Mouse (Mus musculus): ENCODE measurements around the gene Thy1. TPM values are rescaled to one million over a fixed set of nuclear protein-coding genes. Genes with fewer than 3 reads are reported as not detected.

Thy1 gene
- polyA plus RNA-seq, 1 experiment from 2014 or later = not detected

GRCm38 (mm10) chr9:44033957-44034727, 9.0 kb upstream of the Thy1 start:
- DNase-seq (ENCODE audit: low read depth, low spot score) = no peak
- ChIA-PET CTCF (no interaction called here), POLR2A (no interaction called here)
- no peak for TF ChIP-seq CTCF (IDR thresholded peaks at IDR 0.05)
- H3K27me3 ChIP-seq = no peaks in the 10 kb centered on the region
- ATAC-seq = no peak
- in situ Hi-C loops (cut with MboI; ENCODE audit: low pct_unique_long_range_greater_than_20kb) = no loop called here

- TF ChIP-seq CTCF (IDR thresholded peaks at IDR 0.05) = no peak
- POLR2A ChIA-PET = no interaction called here
- DNase-seq (ENCODE audit: low read depth, low spot score) = no peak
- in situ Hi-C loops (cut with MboI; ENCODE audit: low pct_unique_long_range_greater_than_20kb) = no loop called here
- ATAC-seq = no peak
- no peaks in the 10 kb centered on the region for H3K27me3 ChIP-seq
- CTCF ChIA-PET = no interaction called here
These were observed 6.1 kb upstream of the Thy1 start for GRCm38 (mm10) chr9:44037106-44037505.

- ChIA-PET POLR2A (interaction anchor here (0.6 kb wide), 2 partner anchors 87 to 1066 kb away, joined by 3 to 4 read pairs; no protein-coding TSS in a partner anchor), CTCF (interaction anchor here (1.8 kb wide), 1 partner anchor 12 kb away, joined by 7 read pairs; no protein-coding TSS in a partner anchor)
- DNase-seq (ENCODE audit: low read depth, low spot score) (no peak), ATAC-seq (no peak)
- in situ Hi-C loops (cut with MboI; ENCODE audit: low pct_unique_long_range_greater_than_20kb) = no loop called here
- no peaks in the 10 kb centered on the region for H3K27me3 ChIP-seq
- no peak for TF ChIP-seq CTCF (IDR thresholded peaks at IDR 0.05)
These were observed 1.4 kb upstream of the Thy1 start for GRCm38 (mm10) chr9:44041511-44042395.

GRCm38 (mm10) chr9:44042396-44042680, 846 bp upstream of the Thy1 start:
- ATAC-seq (no peak), DNase-seq (ENCODE audit: low read depth, low spot score) (no peak)
- CTCF ChIA-PET = no interaction called here
- no peak for TF ChIP-seq CTCF (IDR thresholded peaks at IDR 0.05)
- POLR2A ChIA-PET = interaction anchor here (0.6 kb wide), 2 partner anchors 86 to 1066 kb away, joined by 3 to 4 read pairs; no protein-coding TSS in a partner anchor
- no peaks in the 10 kb centered on the region for H3K27me3 ChIP-seq
- in situ Hi-C loops (cut with MboI; ENCODE audit: low pct_unique_long_range_greater_than_20kb) = no loop called here

GRCm38 (mm10) chr9:44043708-44044425, 683 bp downstream of the Thy1 start:
- DNase-seq (ENCODE audit: low read depth, low spot score) = no peak
- H3K27me3 ChIP-seq = no peaks in the 10 kb centered on the region
- CTCF ChIA-PET = no interaction called here
- in situ Hi-C loops (cut with MboI; ENCODE audit: low pct_unique_long_range_greater_than_20kb) = no loop called here
- no peak for ATAC-seq
- TF ChIP-seq CTCF (IDR thresholded peaks at IDR 0.05) = no peak
- POLR2A ChIA-PET = interaction anchor here (0.6 kb wide), 1 partner anchor 341 kb away, joined by 3 read pairs; no protein-coding TSS in a partner anchor

- DNase-seq (ENCODE audit: low read depth, low spot score) (no peak), ATAC-seq (no peak)
- no peak for TF ChIP-seq CTCF (IDR thresholded peaks at IDR 0.05)
- in situ Hi-C loops (cut with MboI; ENCODE audit: low pct_unique_long_range_greater_than_20kb) = no loop called here
- H3K27me3 ChIP-seq = no peaks in the 10 kb centered on the region
- ChIA-PET POLR2A (no interaction called here), CTCF (interaction anchor here (2.2 kb wide), 1 partner anchor 60 kb away, joined by 5 read pairs; no protein-coding TSS in a partner anchor)
These were observed 1.4 kb downstream of the Thy1 start for GRCm38 (mm10) chr9:44044426-44045157.

- H3K27me3 ChIP-seq = no peaks in the 10 kb centered on the region
- POLR2A ChIA-PET = no interaction called here
- no peak for TF ChIP-seq CTCF (IDR thresholded peaks at IDR 0.05)
- in situ Hi-C loops (cut with MboI; ENCODE audit: low pct_unique_long_range_greater_than_20kb) = no loop called here
- DNase-seq (ENCODE audit: low read depth, low spot score) = no peak
- CTCF ChIA-PET = interaction anchor here (2.2 kb wide), 1 partner anchor 60 kb away, joined by 5 read pairs; no protein-coding TSS in a partner anchor
- no peak for ATAC-seq
These were observed 2.1 kb downstream of the Thy1 start for GRCm38 (mm10) chr9:44045158-44045883.

GRCm38 (mm10) chr9:44045884-44046272, 2.7 kb downstream of the Thy1 start:
- TF ChIP-seq CTCF (IDR thresholded peaks at IDR 0.05) = no peak
- CTCF ChIA-PET = interaction anchor here (2.2 kb wide), 1 partner anchor 61 kb away, joined by 5 read pairs; no protein-coding TSS in a partner anchor
- ATAC-seq (no peak), DNase-seq (ENCODE audit: low read depth, low spot score) (no peak)
- POLR2A ChIA-PET = no interaction called here
- H3K27me3 ChIP-seq = no peaks in the 10 kb centered on the region
- in situ Hi-C loops (cut with MboI; ENCODE audit: low pct_unique_long_range_greater_than_20kb) = no loop called here

GRCm38 (mm10) chr9:44046426-44046825, 3.2 kb downstream of the Thy1 start:
- in situ Hi-C loops (cut with MboI; ENCODE audit: low pct_unique_long_range_greater_than_20kb) = no loop called here
- ATAC-seq = no peak
- ChIA-PET POLR2A (no interaction called here), CTCF (interaction anchor here (2.2 kb wide), 1 partner anchor 62 kb away, joined by 5 read pairs; no protein-coding TSS in a partner anchor)
- no peak for DNase-seq (ENCODE audit: low read depth, low spot score)
- no peak for TF ChIP-seq CTCF (IDR thresholded peaks at IDR 0.05)
- H3K27me3 ChIP-seq = no peaks in the 10 kb centered on the region
